Comparison of ENCODE assay signal across 9 mouse cellular contexts in genomic region chr14:59978007-59978406, GRCm38 (mm10).
"Had no signal": no experiment of that assay in that cellular context is flagged by ENCODE, and none has a peak within 500 bp of the region (broad histone marks: within the 10 kb centered on the region; RNA-seq: fewer than 3 reads in every experiment).

No protein-coding gene starts in this region.

- DNase-seq: lung, adult 18-20 months; lung, embryonic 14.5 days; lung, postnatal 10 days; lung, postnatal 4 days; midbrain, embryonic 14.5 days; right cerebral cortex, postnatal 14 days; thymus, adult 2 months; thymus, postnatal 25 days; thymus, postnatal 4 days had no signal
